Mouse (Mus musculus) kidney, adult 18-20 months (tissue): ENCODE data around the gene Tox3.
A peak's percentile ranks its signal among the peaks of the same experiment; 100 is the strongest.

Source experiments
- DNase-seq: peaks from one replicate; pipeline ENCODE4 v3.0.0; 2021

Tox3 gene

GRCm38 (mm10) chr8:90323824-90324223 lies 24.3 kb downstream of the Tox3 start:
- no peak for DNase-seq

GRCm38 (mm10) chr8:90322701-90323439 lies 25.3 kb downstream of the Tox3 start:
- DNase-seq: no peak

GRCm38 (mm10) chr8:90321255-90321654 lies 26.9 kb downstream of the Tox3 start:
- DNase-seq: no peak

GRCm38 (mm10) chr8:90314312-90314711 lies 33.8 kb downstream of the Tox3 start:
- no peak for DNase-seq

GRCm38 (mm10) chr8:90302951-90303350 lies 45.2 kb downstream of the Tox3 start:
- no peak for DNase-seq

DNA sequence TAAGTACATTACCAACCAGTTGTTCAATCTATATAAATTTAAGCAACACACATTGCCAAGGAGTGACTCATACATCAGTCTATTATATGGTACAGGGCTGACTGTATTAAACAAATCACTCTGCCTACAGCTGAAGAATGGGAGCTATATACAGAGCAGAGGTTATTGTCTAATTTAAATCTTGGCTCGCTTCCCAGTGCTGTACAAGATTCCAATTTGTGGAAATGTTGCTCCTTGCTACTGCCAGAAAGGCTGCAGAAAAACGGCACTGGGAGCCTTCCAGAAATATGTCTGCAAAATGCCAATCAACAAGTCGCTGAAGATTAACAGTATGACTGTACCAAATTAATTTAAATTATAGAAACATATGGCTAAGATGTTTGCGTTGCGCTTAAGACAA lies 45.9 kb downstream of the Tox3 start:
- no peak for DNase-seq

DNA sequence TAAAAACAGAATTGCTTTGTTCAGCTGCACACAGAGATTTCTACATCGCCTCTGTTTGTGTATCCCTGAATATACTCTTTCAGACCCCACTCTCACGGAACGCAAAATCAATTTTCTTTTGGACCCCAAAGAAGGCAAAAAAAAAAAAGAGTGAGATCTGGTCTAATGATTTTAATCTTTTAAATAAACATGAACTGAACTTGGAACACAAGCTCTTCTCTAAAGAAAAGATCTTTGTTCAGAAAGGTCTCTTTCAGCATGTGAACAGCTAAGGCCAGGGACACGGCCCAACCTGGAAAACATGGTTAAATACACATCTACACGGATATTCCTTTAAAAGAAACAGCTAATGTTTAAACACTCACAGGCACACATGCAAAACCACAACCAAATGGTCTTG lies 46.6 kb downstream of the Tox3 start:
- DNase-seq: no peak

- DNase-seq: no peak
Observed at GRCm38 (mm10) chr8:90300973-90301372, 47.2 kb downstream of the Tox3 start.

GRCm38 (mm10) chr8:90294061-90294460 lies 54.1 kb downstream of the Tox3 start:
- DNase-seq: no peak

- no peak for DNase-seq
Observed at GRCm38 (mm10) chr8:90290811-90291210, 57.3 kb downstream of the Tox3 start.

DNA sequence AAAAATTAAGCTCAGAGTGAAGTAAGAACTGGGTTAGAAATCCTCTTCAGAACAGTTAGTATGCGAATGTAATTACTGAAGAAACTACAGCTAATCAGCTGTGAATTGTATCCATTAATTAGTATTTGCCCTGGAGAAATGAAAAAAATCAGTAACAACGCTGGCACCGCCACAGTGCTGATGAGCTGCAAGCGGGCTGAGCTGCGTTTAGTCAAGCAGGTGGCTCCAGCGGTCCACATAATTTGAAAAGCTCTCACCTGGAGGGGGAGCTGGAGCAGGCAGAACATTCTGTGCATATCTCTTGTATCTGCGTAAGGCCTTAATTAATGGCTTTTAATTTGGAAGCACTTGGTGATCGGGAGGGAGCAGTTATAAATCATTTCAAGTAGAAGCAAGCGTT lies 71.4 kb downstream of the Tox3 start:
- DNase-seq: no peak

DNA sequence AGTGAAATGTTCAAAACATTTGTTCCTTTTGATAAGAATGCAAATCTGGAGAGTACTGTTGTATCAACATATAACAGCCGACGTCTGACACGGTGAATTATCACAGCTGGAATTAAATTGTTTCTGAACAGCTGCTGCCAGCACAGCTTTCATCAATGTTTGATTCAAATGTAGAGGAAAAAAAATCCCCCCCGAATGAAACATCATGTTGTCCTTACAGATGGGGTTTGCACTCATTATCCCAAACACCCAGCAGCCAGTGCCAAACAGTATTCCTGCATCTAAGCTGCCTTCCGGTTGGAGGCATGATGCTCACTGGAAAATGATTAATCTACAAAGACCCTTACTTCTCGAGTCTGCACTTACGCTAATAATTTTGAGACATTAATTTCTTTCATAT lies 75.0 kb downstream of the Tox3 start:
- no peak for DNase-seq

DNA sequence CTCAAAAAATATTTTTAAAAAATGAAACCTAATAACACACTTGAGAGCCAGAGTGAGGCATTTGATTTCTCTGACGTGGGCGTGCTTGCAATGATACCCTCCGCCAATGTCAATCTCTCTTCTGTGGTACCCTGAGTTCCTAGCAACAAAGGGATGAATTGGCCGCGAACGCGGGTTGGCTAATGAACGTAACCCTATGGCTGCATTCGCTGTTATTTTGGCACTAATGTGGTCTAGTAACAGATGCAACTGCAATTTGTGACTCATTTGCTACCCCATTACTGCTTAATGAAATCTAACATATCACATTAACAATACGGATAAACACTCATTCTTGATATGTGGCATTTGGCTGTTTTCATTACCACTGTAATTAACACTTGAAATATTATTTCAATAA lies 76.2 kb downstream of the Tox3 start:
- DNase-seq: no peak

DNA sequence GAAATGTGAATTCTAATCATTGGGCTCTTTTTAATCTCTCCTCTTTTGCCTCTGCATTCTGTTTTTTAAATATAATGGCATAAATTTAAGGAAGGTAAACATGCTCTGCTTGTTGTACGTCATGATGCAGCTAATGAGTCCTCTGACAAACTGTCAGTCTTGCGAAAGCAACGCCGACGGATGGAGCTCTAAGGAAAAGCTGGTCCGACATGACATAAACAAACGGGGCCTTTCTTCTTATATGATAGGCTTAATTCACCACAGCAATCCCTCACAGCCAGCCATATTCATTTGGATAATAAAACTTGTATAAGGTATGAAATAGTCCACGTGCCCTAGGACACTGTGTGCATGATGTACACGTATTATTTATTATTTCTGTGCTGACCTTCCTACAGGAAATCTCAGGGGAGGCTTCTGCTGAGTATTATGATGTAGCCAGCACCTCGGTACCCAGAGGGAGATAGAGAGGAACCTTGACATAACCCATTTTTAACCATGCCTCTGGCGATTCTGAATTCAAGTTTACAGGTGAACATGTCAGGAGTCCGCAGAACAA lies 80.4 kb downstream of the Tox3 start:
- no peak for DNase-seq

GRCm38 (mm10) chr8:90266986-90267385 lies 81.2 kb downstream of the Tox3 start:
- no peak for DNase-seq

DNA sequence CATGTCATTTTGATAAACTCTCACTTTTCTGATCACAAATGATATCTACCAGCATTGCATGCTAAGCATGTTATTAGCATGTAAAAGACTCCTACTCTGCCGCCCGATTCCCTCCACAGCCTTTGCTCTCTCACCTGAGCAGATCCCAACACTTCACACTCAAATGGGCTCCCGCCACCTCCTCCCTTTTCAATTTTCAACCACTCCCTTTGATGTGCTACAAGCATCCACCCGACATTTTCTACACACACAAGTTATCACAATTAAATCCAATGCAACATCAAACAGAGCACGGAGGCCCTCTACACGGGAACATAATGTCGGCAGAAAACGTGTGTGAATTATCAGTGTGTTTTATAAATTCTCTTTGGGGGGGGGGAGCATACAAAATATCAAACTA lies 81.9 kb downstream of the Tox3 start:
- no peak for DNase-seq

DNA sequence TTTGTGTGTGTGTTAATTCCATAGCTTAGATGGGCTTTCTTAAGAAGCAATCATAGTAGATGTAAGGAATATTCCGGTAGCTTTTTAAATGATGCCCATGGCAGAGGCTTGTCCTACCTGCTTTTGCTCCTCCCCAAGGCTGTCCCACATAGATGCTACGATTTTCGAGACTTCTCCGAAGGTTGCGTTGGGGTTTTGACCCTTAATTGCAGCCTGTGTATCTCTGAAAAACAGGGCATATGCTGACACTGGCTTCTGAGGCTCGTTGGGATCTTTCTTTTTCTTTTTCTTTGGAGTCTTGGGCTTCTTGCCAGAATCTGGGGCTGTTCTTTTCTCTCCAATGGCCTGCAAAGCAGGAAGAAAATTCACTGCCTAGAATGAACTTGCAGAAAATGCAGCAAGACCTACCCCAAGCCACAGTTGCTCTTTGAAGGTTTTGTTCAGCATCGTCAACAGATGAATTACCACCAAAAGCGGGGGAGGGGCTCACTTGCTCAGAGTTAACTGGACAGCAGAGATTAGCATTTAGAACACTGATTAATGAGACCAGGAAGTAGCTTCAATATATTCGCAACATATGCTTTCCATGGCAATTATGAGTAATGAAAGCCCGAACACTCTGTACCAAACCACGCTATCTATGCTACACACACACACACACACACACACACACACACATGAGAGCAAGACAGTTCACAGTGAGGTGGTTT lies 93.8 kb downstream of the Tox3 start:
- DNase-seq: no peak

DNA sequence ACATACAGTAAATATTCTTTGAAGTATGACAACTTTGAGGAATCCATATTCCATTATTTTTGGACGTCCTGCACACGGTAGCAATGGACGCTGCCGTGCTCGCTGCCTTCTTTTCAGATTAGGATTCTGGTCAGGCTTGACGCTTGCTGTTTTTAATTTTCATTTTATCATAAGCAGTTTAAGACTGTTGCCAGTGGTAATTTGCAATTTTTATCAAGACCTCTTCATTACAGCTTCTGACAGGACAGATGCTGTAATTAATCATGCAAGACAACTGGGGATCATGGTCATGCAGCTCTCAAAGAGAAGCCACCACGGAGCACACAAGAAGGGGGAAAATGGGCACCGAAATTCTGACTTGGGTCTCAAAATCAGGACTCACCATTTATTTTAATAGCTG lies 101.8 kb downstream of the Tox3 start:
- no peak for DNase-seq

GRCm38 (mm10) chr8:90245828-90246227 lies 102.3 kb downstream of the Tox3 start:
- no peak for DNase-seq

DNA sequence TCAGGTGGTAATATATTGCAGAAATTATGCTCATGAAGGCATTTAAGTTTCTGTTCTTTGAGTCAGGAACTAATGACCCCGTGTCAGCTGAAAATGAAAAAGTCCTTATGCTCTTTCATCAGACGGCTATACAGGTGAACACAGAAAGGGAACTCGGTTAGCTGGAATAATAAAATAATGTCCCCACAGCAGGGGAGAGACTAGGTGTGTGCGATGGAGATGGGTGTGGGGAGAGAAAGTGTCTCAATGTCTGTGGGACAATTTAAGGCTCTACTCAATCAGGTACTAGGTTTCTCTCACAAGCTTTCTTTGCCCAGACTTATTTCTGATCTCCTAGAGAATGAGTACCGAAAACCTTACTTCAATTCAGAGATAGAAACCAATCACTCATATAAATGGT lies 103.0 kb downstream of the Tox3 start:
- no peak for DNase-seq

- peak; percentile 21 for DNase-seq
Observed at GRCm38 (mm10) chr8:90244458-90245145, 103.5 kb downstream of the Tox3 start.

GRCm38 (mm10) chr8:90243957-90244356 lies 104.2 kb downstream of the Tox3 start:
- no peak for DNase-seq

DNA sequence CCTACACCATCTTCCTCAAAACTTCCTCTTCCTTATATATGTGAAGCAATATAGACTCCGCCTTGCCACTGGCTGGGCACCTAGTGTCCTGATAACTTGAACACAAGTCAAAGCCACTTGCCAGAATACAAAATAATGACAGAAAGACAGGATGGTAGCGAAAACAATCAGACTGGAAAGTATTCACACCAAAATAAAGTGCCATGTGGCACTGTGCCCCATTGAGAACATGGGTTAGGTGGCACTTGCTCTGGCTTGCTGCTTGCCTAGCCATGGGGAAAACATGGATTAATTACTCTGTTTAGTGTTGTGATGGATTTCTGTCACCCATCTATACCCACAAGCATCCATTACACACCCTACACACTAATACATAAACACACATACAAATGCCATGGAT lies 105.8 kb downstream of the Tox3 start:
- no peak for DNase-seq

GRCm38 (mm10) chr8:90241461-90241860 lies 106.7 kb downstream of the Tox3 start:
- no peak for DNase-seq
